Mouse (Mus musculus) T-cell, adult 2 months (primary cell): ENCODE results near the gene Eef1g.

Experiments used
- DNase-seq: peaks from one replicate; pipeline ENCODE4 v3.0.0; 2022; ENCODE audit warnings: low spot score

Eef1g gene

DNA sequence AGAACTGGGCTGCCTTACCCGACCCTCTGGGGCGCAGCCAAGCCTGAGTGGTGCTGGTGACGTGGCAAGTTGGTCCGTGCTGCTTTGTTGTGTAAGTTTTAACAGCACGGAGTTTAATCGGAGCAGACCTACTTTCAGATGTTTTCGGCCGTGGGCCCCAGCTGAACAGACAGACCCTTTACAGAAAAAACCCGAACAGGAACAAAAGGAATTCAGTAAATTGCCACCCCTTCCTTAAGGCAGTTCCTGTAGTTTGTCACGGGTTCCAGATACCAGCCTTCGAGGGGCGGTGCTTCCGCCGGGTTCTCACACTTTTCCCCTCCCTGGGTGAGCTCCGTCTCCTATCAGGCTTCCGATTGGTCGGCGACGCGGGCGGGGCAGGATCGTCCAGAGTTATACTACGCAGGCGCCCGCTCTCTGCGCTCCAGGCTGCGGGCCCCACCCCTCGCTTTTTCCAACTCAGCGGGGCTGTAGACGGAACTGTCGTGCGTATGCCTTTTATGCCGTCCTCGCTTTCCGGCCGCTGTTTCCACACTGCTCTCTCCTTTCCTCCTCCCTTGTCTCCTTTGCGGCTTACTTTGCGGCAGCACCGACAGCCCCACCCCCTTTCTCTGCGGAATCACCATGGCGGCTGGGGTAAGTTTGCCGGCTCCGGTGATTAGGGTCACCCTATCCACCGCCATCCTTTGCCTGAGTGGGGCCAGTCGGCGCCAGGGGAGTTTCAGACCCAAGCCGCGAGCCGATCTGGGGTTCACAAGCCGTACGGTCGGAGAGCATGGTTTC lies at the start of gene Eef1g:
Gene Eef1g (plus strand): TSS at position 452 of the 783 bp plus-strand sequence.
- peak; percentile 100 for DNase-seq

DNA sequence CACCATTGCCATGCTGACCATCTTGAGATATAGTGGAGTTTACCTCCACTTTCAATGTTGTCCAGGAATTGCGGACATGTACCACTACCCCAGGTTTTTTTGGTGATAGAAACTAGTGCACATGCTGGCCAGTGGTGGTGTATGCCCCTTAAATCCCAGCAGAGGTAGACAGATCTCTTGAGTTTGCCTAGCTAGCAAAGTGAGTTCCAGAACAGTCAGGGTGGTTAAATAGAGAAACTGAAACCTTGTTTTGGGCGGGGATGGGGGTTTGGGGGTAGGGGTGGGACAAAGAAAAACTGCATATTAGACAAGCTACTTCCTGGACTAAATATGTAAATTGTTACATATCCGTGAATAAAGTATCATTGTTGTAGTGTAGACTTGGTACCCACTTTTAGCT lies 47.8 kb upstream of the Eef1g start:
- DNase-seq: no peak

DNA sequence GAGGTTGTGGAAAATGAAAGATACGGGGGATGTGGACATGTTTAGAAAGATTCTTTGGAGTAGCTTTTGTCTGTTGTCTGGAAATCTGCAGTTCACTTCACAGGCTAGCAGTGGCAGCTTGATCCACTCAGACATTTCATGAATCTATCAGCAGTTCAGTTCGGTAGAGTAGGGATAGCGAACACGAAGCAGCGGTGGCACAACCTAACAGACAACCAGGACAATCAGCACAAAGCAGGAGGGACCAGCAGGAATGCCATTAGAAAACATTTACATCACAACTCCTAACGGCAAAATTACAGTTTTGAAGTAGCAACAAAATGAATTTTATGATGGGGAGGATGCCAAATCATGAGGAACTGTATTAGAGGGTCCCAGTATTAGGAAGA lies 47.2 kb upstream of the Eef1g start:
- no peak for DNase-seq

DNA sequence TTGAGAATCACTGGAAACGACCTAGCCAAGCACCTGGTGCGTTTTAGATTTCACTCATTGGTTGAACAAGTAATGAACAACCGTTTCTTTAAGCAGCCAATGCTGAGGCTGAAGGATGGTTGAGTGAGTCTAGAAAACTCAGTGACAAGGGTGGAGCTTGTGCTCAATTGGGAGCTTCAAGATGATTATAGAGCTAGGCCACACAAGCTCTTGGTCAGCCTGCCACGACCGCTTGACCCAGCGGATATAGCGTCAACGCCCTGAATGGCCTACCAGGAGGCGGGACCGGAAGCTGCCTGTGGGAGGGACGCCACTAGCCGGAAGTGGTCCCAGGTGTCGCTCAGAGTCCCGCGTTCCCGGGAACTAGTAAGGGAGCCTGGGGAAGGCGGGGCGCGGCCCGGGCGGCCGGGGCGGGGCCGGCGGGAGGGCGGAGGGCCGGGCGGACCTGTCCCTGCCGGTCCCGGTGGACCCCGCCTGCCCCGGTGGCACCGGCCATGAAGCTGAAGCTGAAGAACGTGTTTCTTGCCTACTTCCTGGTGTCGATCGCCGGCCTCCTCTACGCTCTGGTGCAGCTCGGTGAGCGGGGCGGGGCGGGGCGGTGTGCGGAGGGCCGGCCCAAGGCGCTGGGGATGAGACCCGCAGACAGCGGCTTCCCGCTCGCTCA lies 46.6 kb upstream of the Eef1g start, which contains the start of gene B3gat3:
Gene B3gat3 (plus strand): TSS at position 302 of the 664 bp plus-strand sequence.
- peak; percentile 76 for DNase-seq

DNA sequence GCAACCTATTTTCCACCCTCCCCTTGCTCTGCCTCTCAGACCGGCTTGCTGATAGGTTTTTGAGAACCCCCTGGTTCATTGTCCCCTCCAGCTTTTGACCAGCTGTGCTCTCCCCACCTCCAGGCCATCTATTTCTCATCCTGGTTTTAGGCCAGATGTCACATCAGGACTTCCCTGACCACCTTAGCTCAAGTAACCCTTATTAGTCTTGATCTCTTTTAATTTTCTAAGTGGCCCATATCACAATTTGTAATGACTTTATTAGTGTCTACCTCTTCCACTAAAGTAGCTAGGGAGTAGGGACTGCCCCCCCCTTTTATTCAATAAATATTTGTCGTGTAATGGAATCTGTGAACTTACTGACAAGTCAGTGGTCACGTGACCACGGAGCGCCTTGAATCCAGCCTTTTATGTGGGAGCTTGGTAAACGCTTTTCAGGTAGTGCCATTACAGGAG lies 46.0 kb upstream of the Eef1g start:
- DNase-seq: peak; percentile 25

DNA sequence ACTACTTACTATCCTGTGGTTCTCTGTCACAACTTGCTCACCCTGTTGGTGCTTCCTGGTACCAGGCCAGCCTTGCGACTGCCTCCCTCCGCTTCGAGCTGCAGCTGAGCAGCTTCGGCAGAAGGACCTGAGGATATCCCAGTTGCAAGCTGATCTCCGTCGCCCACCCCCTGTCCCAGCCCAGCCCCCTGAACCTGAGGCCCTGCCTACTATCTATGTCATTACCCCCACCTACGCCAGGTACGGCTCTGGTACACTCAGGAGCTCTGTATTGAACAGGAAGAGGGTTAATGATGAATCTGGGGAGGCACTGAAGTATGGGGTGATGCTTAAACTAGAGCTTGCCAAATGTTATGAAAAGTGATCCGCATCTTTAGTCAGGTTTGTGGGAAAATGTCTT lies 45.1 kb upstream of the Eef1g start:
- no peak for DNase-seq

DNA sequence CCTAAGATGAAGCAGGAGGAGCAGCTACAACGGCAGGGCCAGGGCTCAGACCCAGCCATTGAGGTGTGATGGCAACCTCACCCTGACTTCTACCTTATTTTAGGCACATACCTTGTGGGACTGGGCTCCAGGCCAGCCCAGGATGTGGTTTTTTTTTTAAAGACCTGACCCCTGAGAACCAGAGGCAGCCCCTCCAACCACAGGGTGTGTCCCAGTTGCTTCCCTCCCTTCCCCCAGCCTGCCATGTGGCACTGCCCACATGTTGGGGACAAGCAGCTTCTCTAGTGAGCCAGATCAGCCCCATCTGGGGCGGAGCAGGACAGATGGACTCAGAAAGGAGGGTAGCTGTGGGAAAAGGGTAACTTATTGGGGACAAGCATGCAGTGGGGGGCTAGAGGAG lies 40.1 kb upstream of the Eef1g start:
- DNase-seq: peak; percentile 34

DNA sequence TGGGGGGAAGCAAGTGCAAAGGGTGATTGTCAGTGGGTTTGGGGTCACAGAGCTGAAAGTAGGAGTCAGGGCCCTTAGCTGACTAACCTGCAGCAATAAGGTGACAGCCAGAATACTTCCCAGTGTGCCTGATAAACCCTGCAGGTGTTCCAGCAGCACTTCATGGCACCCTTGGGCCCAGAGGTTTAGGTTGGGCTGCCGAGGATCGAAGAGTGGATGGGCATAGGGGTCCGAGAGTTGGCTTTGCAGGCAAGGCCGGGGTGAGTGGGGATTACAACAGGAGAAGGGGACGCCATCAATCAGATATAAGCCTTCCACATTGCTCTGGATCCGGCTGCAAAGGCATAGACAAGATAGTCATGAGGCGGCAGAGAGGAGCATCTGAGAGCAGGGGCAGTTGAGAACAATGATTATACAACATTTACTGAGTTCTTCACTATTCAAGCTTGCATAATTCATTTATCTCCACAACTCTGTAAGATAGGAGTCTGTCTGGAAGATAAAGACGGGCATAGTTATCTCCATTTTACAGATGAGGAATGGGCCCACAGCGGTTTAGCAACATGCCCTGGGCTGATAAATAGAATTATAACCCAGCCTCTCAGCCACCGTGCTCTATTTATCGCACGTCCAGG lies 38.8 kb upstream of the Eef1g start:
- DNase-seq: no peak

DNA sequence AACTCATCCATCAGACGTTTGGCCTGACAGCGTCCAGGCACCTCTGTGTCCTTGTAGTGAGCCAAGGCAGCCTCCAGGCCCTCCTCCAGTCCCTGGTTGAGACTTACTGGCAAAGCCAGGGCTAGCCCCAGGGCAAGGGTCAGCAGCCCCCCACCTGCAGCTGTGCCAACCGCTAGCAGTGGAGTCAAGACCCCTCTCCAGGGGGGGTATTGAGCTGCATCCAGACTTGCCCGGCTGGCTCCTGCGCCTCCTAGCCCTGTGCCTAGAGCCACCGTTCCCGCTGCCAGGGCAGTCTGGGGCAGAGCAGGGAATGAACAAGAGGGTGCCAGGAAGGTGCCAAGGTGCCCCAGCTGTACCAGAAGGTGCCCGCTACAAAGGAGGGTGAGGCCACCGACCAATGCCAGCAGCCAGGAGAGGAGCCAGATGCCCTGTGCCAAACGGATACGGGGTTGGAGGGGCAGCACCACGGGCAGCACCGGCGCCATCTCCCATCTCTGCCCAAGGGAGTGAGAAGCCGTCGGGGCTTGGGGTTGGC lies 38.1 kb upstream of the Eef1g start:
- DNase-seq: no peak

DNA sequence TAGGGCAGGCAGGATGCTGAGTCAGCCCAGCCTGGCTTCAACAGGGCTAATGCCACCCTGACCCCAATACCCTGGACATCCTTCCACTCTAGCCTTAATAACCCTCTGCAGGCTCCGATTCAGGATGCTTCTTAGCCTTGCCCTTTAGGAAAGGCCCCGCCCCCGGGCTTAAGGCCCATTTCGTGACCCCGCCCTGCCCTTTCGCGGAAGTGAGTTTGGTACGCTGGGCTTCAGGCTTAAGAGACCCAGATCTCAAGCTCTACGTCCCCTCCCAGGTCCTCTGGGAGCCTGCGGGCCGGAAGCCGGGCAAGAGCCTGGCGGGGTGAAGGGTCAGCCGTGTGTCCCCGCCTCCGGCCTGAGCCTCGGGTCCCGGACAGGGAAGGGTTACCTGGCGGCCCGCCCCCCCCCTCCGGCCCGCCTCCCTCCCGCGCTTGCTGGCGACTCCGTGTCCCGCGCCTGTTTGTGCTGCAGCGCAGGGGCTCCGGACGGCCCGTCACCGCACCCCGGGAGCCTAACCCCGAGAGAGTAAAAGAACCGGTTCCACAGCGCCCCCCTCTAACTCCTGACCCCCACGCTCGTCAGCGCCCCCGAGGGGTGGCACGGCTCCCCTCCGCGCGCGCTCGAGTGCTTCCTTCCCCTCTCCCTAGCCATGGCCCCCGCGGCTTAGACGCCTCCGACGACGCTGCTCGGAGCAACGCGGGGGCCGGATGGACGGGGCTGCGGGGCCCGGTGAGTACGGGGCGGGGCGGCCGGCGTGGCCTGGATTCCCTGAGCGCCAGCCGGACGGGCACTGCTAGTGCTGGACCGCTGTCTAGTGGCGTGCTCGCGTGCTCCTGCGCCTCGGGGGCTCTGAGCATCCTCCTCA lies 37.4 kb upstream of the Eef1g start, which contains the start of the genes Rom1 and Eml3:
Gene Rom1 (minus strand): TSS at position 133 of the 865 bp plus-strand sequence.
Gene Eml3 (plus strand): TSS at position 329 of the 865 bp plus-strand sequence.
- DNase-seq: peak; percentile 81

DNA sequence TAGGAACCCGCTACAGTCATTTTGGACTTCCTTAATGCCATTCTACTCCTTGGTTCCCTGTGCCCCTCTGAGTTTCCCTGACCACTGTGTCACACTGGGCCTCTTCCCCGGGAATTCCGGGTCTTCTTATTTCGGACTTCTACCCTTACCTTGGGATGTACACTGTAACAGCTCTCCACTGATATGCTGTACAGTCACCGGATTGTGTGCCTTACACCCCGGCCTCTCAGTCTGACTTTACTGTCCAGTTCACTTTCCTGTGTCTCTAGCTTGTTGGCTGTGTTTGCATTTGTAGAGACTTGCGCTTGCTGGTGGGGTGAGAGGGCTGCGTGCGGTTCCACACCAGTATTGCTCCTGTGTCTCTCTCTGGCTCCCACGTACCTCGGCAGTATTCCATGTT lies 36.7 kb upstream of the Eef1g start:
- DNase-seq: no peak

DNA sequence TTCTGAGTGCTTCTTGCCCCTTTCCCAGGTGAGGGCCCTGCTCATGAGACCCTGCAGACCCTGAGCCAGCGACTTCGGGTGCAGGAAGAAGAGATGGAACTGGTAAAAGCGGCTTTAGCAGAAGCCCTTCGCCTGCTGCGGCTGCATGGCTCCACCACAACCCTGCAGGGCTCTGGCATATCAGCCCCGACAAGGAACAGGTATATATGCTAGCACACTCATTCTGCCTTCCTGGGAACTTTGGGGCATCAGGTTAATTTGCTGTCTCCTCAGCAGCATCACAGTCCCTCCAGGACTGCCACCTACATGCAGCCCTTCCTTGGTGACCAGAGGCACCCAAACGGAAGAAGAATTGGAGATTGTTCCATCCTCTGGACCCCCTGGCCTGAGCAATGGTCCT lies 36.1 kb upstream of the Eef1g start:
- DNase-seq: no peak

DNA sequence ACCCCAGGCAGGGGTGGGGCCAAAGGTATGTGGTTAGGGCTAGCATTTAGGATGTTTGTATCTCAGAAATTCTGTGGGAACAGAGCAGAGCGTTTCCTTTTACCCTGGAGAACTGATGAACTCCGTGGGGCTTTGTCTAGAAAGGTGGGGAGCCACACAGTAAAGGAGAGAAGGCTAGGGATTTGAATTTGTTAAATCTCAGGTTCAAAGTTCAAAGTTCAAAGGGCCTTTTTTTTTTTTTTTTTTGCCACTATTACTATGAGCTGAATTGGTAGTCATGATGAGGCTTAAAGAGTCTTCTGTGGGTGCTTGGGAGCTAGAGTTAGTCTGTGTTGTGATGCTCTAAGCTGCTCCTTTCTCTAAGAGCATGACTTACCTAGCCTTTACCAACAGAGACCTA lies 30.1 kb upstream of the Eef1g start:
- no peak for DNase-seq

DNA sequence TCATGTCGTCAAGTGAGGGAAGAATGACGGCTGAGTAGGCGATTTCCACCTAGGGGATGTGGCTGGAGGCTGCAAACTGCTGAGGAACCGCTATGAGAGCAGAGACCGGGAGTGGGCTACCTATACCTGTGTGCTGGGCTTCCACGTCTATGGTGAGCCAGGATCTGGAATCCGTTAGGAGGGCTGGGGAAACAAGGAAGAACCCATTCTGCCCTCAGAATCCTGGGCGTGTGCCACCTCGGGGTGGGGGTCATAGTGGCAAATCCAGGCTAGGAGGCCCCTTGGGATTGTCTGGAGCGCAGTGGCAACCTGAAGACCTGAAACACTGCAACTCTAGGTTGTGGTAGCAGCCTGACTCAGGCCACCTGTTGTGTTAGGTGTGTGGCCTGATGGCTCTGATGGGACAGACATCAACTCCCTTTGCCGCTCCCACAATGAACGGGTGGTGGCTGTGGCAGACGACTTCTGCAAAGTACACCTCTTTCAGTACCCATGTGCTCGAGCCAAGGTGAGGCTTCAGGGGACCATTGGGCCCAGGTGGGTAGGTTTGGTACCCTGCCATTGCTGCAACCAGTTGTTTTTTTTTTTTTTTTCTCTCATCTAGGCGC lies 26.2 kb upstream of the Eef1g start:
- DNase-seq: no peak

DNA sequence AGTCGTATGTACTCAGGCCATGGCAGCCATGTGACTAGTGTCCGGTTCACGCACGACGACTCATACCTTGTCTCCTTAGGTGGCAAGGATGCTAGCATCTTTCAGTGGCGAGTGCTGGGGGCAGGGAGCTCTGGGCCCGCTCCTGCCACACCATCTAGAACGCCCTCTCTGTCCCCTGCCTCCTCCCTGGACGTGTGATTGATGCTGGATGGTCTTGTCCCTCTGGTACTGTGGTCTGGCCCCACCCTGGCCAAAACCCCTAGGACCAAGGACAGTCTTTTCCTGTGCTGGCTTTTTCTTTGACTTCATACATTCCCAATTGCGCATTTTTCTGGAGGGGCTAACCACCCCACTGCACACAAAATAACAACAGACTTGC lies 25.7 kb upstream of the Eef1g start:
- no peak for DNase-seq

DNA sequence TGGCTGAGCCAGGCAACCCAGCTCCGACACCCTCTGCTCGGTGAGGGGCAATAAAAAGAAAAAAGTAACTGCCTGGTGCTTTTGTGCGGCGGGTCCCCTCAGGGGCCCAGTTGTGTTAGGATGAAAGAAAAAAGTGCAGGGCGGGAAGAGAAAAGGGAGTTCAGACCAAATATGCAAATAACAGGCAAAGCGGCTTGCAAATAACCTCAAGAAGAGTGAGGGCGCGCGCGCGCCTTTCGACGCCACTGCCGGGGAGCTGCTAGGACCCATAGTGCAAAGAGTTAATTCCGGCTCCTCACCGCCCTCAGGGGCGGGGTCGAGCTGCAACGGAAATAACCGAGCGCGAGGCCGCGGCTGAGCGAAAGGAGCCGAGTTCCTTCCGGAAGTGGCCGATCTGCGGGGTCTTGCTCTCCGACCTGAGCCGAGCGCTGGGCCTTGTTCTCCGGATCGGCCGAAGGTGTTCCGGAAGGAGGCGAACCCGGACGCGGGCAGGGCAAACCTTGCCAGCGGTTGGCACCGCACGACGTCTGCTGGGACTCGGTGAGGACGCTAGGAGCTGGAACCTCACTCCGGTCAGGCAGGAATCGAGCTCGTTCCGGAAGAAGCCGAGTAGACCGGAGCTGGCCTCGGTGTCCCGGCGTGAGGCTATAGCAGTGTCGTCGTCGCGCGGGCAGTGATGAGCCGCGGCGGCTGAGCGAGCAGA lies 25.2 kb upstream of the Eef1g start, which contains the start of gene Mta2:
Gene Mta2 (plus strand): TSS at position 361 of the 703 bp plus-strand sequence.
- DNase-seq: peak; percentile 97

DNA sequence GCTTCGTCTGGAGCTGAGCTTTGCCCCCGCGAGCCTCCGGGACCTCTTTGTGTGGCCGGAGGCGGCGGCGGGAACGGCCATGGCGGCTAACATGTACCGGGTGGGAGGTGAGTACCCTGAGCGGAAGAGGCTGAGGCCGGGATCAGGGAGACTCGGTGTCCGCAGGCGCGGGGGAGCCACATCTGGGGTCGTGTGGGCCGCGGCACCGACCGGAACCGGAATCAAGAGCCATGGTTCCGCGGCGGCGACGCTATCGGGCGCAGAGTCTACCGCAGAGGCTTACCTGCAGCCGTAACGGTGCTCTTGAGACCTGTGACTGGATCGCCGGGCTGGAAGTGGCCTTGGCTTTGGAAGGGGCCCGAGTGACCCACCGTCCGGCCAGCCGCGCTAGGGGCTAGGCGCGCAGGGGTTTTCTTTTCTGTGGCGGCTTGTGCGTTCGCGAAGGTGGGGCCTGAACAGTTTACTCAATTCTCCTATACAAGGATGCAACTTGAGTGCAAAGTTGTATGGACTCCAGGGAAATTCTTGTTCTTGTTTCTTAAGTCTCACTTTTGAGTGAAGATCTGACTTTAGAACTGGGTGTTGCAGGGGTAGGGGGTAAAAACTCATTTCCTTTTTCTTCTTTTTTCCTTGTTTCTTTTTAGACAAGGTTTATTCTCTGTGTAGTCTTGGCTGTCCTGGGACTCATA lies 24.4 kb upstream of the Eef1g start:
- no peak for DNase-seq

DNA sequence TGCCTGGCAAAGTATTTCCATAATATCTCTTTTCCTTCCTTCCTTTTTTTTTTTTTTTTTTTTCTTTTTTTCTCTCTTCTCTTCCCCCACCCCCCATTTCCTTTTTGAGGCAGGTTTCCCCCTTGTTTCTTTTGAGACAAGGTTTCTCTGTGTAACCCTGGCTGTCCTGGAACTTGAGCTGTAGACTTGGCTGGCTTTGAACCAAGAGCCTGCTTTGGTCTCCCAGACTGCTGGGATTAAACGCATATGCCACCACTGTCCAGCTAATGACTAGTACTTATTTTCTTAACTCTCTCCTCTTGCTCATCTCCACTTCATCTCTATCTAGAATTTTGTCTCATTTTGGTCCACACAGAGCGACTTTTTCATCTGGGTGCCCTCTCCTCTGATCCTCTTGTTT lies 23.8 kb upstream of the Eef1g start:
- no peak for DNase-seq

DNA sequence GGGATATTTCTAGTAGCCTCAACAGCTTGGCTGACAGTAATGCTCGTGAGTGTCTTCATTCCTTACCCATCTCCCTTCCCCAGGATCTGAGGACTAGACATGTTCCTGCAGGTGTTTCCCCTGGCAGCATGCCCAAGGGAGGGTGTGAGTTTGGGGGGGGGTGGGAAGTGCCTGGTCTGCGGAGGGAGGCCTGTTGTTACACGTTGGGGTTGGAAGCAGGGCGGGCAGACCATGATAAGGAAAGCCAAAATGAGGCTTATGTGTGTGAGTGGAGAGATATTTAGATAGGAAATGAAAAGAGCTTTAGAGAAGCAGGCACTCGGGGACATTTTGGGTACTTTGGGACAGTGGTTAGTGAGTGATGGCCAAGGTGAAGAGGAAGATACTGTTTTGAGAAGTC lies 22.8 kb upstream of the Eef1g start:
- no peak for DNase-seq

DNA sequence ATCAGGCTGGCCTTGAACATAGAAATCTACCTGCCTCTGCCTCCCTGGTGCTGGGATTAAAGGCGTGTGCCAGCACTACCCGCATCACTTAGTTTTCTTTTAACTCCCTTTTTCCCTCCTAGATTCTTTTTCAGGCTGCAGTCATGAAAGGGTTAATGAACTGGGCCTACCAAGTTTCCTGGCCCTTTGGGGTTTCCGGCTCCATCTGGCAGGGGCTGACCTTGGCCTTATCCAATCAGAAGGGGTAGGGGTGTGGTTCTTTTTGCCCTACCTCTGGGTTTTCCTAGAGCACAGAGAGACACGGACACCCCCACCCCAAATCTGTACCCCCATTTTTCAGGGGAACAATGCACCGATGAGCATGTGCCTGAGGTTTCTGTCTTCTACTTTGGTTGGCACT lies 22.1 kb upstream of the Eef1g start:
- peak; percentile 54 for DNase-seq
